Mouse (Mus musculus): Measurements from ENCODE around the gene 1700017B05Rik.

GRCm38 (mm10) chr9:57236256-57236655, 26.2 kb downstream of the 1700017B05Rik start, which contains the start of gene Trcg1:
- no peak for TF ChIP-seq CTCF (IDR thresholded peaks at IDR 0.05; ENCODE audit: borderline replicate concordance, extremely low read depth, insufficient read depth, insufficient read length)
- TF ChIP-seq POLR2A (IDR thresholded peaks at IDR 0.05; ENCODE audit: borderline replicate concordance, extremely low read depth, insufficient read depth, insufficient read length, poor library complexity, severe bottlenecking): no peak

Data from brain, embryonic 14.5 days (tissue).